Mouse (Mus musculus): Measurements from ENCODE around the gene Tapt1. TPM values are rescaled to one million over a fixed set of nuclear protein-coding genes. Genes with fewer than 3 reads are reported as not detected.
A peak's percentile ranks its signal among the peaks of the same experiment; 100 is the strongest.

The Tapt1 gene
- total RNA-seq, 2 experiments from 2014 or later = 25.4 to 27.7 TPM

DNA sequence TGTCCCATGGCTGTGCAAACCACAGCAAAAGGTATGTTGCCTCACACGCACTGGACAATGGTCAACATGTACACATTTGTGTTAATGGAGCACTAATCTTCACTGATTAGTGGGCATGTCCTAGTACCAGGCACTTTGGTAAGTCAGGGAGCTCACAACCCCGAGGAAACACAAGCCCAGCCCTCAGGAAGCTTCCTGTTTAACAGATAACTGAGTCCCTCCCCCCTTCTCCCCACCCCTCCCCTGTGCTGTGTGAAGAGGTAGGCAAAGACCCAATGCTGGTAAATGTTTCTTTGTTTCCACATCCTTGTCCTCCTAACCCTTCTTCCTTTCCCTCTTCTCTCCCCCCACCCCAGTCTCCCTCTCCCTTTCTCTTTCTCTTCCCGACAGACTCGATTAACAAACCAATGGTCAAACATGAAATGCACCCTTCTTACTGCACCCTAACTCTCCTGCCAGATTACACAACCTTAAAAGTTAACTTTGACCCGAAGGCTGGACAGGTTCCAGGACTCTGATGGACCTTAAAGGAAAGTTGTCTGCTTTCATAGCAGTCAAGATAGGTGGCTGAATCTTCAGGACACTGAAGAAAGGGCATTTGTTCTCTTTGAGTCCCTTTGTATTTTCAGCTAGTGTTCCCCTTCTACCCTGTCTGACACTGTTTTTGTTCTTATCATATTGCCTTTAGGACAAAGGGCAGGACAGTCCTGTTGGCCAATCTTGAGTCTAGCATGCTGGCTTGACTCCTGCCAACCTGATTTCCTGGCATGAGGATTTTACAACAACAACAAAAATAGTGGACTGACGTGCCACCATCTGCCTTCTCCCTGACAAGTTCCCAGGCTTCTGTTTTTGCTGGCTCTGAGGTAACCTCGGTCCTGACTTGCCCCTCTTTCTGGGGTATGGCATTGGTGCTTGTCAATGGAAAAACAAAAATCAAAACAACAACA lies 13.0 kb upstream of the Tapt1 start:
- intact Hi-C loops (cut with DNase I; ENCODE audit: low total_unique reads) = no loop called here
- DNase-seq = no peak

DNA sequence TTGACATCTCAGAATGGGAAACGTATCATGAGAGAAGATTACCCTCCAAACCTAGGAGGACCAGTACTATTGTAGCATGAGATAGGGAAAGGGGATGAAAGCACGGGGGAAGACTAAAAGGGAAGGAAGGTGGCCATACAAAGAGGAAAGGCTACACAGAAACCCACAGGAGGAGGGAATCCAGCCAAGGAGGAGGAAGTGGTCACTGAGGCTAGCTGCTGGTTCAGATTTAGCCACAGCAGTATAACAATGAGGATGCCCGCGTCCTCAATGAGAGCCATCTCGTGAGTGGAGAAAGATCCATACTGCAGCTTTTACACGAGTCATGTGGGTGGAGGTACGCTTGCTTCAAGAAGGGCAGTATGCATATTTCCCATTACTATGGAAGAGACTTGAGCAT lies 11.8 kb upstream of the Tapt1 start:
- intact Hi-C loops (cut with DNase I; ENCODE audit: low total_unique reads) = no loop called here
- no peak for DNase-seq

GRCm38 (mm10) chr5:44234606-44235005 lies 8.2 kb upstream of the Tapt1 start:
- intact Hi-C loops (cut with DNase I; ENCODE audit: low total_unique reads) = no loop called here
- no peak for DNase-seq

DNA sequence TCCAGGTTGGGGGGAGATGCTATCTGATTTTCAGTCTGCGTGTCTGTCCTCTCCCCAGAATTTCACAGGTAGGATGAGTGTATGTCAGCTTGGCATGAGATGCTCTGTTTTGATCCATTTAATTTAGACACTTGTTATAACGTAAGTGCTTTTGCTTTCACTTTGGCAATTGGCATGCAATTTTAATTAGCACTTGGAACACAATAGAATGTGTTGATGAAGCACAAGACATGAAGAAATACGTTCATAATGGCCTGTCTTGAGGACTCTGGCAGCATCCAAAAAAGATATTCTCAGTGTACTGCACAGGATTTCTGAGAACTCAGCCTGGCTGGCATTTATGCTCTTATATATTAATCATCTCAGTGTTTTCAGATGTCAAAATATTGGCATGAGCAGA lies 7.5 kb upstream of the Tapt1 start:
- intact Hi-C loops (cut with DNase I; ENCODE audit: low total_unique reads) = no loop called here
- DNase-seq = no peak

GRCm38 (mm10) chr5:44228756-44229155 lies 2.3 kb upstream of the Tapt1 start:
- no peak for DNase-seq
- intact Hi-C loops (cut with DNase I; ENCODE audit: low total_unique reads) = loop anchor here (5.0 kb wide), 1 partner anchor 44 kb away; no protein-coding TSS in a partner anchor

GRCm38 (mm10) chr5:44228323-44228722 lies 1.9 kb upstream of the Tapt1 start:
- no peak for DNase-seq
- intact Hi-C loops (cut with DNase I; ENCODE audit: low total_unique reads) = loop anchor here (5.0 kb wide), 1 partner anchor 44 kb away; no protein-coding TSS in a partner anchor

GRCm38 (mm10) chr5:44227462-44227840 lies 1.0 kb upstream of the Tapt1 start:
- DNase-seq = no peak
- intact Hi-C loops (cut with DNase I; ENCODE audit: low total_unique reads) = loop anchor here (5.0 kb wide), 1 partner anchor 45 kb away; no protein-coding TSS in a partner anchor

DNA sequence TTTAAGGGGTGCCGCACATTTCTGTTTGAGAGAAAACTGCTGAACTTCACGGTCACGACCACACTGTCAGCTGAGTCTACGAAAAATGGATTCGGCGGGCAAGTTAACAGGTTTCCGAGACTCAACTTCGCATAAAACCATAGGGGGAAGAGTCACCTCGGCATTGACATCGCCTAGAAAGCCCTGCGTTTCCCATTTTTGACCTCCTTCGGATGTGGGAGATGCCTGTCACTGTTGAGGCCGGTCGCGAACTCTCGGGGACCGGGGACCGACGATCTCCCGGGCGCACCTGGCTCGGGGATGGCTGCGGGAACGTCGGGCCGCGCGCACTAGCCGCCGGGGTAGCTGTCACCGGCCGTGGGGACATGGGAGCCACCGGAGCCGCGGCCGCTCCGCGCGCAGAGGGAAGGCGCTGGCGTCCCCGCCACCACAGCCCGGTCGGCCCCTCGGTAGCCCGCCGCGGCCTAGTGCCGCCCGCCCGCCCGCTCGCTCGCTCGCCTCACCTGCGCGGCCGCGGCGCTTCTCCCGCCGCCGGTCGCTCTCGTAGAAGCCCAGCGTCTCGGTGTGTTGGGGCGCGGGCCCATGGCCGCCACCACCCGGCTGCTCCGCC lies 410 bp downstream of the Tapt1 start:
- intact Hi-C loops (cut with DNase I; ENCODE audit: low total_unique reads) = loop anchor here (5.0 kb wide), 1 partner anchor 46 kb away; no protein-coding TSS in a partner anchor
- DNase-seq = peak; percentile 28

DNA sequence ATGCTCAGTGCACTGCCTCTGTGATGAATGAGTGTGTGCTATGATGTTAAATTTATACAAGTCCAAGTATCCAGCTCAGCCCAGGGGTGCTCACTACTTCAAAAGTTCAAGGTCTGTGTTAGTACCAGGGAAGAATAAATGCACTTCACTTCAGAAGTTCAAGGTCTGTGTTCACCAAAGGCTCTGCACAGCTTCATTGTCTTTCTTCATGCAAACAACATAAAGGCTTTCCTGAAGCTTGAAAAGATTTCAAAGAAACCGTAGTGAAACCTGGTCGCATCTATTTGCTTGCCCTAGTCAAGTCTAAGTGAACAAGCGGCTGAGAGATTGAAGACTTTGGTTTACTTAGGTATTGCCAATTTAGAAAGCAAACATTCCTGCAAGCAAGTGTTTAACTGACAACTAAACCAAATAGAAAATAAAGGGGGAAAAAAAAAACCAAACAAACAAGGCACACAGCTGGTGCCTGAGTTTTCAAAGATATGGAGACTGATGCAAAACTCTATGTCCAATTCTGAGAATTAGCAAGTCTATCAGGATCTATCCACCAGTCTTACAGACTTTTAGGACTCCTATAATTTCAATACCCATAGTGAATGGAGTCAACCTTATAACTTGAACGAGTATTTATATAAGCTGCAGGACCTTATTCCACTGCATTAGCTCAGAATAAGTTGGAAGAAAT lies 1.4 kb downstream of the Tapt1 start:
- DNase-seq = no peak
- intact Hi-C loops (cut with DNase I; ENCODE audit: low total_unique reads) = loop anchor here (5.0 kb wide), 1 partner anchor 47 kb away; no protein-coding TSS in a partner anchor

- peak; percentile 11 for DNase-seq
- intact Hi-C loops (cut with DNase I; ENCODE audit: low total_unique reads) = no loop called here
These were observed 2.2 kb downstream of the Tapt1 start for GRCm38 (mm10) chr5:44224251-44224650.

DNA sequence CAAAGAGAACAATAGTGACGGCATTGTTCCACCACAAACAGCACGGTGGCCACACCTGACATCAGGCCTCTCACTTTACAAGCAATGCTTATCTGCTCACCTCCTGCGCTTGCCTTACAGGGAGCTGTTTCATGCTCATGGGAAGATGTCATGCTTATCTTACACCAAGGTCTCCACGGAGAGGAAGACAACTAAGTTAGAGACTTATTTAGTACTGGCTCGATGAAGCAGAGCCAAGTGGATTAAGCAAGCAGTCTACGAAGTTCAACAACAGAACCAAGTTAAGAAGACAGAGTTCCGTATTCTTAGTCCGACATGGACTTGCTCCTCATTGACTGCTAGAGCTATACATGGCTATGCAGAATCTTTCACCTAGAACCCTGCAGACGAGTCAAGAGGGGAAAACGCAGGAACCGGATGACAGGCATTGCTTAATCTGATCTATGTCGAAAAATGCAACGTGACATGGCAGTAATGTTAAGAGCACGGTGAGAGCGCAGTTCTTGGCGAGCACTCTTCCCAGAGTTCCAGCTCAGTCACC lies 3.0 kb downstream of the Tapt1 start:
- no peak for DNase-seq
- intact Hi-C loops (cut with DNase I; ENCODE audit: low total_unique reads) = no loop called here

DNA sequence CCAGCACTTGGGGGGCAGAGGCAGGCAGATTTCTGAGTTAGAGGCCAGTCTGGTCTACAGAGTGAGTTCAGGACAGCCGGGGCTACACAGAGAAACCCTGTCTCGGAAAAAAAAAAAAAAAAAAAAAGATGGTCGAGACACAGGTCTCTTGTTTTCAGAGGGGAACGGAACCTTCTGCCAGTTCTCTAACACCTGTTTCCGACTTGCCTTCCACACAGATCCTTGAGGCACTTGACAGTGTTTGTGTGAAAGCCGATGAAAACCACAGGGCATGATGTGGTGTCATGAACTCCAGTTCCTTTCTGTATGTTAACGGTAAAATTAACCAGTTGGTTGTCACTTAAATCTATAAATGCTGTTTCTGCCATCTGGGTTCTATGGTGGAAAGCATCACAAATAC lies 6.0 kb downstream of the Tapt1 start:
- DNase-seq = no peak
- intact Hi-C loops (cut with DNase I; ENCODE audit: low total_unique reads) = no loop called here

GRCm38 (mm10) chr5:44219871-44220270 lies 6.6 kb downstream of the Tapt1 start:
- intact Hi-C loops (cut with DNase I; ENCODE audit: low total_unique reads) = no loop called here
- no peak for DNase-seq

GRCm38 (mm10) chr5:44218483-44218882 lies 7.9 kb downstream of the Tapt1 start:
- DNase-seq = no peak
- intact Hi-C loops (cut with DNase I; ENCODE audit: low total_unique reads) = no loop called here

DNA sequence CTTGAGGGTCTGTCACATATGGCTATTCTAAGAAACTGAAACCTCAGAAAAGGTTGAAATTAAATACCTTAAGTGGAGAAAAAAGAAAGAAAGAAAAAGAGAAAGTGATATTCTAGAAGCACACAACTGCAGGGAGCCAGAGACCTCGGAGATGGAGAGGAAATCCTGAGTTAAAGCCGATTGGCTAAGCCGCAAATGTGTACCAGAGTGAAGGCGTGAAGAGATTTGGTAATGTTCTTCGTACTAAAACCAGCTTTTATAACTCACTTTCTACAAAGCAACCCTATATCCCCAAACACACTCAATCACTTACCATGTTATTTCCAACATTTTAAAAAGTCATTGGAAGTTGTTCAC lies 8.8 kb downstream of the Tapt1 start:
- intact Hi-C loops (cut with DNase I; ENCODE audit: low total_unique reads) = no loop called here
- DNase-seq = no peak

- intact Hi-C loops (cut with DNase I; ENCODE audit: low total_unique reads) = no loop called here
- DNase-seq = no peak
These were observed 9.3 kb downstream of the Tapt1 start for GRCm38 (mm10) chr5:44217041-44217684.

DNA sequence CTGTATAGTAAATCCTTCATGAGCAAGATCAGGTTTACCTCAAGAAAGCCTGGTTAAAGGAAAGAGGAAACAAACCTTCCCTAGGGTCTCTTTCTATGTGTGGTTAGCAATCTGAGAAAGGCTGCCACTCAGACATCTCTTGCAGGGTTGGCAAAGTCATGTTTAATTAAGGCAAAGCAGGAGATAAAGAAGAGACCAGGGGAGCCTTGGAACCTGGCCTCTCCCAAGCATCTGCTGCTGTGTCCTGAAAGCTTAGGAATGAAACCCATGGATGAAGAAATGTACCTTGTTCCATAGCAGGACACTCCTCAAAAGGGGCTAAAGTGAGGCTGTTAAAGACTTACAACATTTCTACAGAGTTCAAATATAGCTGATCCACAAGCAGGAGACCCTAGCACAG lies 11.3 kb downstream of the Tapt1 start:
- intact Hi-C loops (cut with DNase I; ENCODE audit: low total_unique reads) = no loop called here

GRCm38 (mm10) chr5:44214025-44214424 lies 12.4 kb downstream of the Tapt1 start:
- intact Hi-C loops (cut with DNase I; ENCODE audit: low total_unique reads) = no loop called here
- DNase-seq = no peak

More for the DNA sequence above, 11.3 kb downstream of the Tapt1 start:
- DNase-seq = no peak

DNA sequence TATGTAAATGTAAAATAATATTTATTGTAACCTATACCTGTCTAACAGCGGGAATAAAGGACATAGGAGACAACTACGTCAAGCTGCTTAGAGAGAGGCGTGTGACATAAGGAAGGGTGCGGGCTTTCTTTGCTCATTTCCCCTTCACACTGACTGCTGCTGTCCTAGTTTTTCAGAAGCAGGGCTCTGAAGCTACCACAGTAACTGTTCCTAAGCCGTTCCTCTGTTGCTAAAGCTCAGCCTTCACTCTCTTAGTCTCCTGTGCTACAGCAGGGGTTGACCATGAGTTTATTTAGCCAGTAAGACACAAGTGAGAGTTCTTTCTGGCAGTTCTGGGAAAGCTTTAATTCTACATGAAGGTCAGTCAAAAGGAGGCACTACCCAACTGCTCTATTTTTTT lies 13.0 kb downstream of the Tapt1 start:
- DNase-seq = no peak
- intact Hi-C loops (cut with DNase I; ENCODE audit: low total_unique reads) = no loop called here

Data from gastrocnemius, postnatal 14 days (tissue).